Mouse (Mus musculus): Measurements from ENCODE around the gene Sfmbt2. TPM values are rescaled to one million over a fixed set of nuclear protein-coding genes. Genes with fewer than 3 reads are reported as not detected.
"Not testable (repeated sequence)": the region's sequence is repeated elsewhere in the genome, so short reads cannot be mapped to it uniquely, and the experiment has no call there.

Gene Sfmbt2
- total RNA-seq (2022): under 1 TPM in 2 of 4 experiments, not detected in 2; 0.08 to 0.20 TPM

DNA sequence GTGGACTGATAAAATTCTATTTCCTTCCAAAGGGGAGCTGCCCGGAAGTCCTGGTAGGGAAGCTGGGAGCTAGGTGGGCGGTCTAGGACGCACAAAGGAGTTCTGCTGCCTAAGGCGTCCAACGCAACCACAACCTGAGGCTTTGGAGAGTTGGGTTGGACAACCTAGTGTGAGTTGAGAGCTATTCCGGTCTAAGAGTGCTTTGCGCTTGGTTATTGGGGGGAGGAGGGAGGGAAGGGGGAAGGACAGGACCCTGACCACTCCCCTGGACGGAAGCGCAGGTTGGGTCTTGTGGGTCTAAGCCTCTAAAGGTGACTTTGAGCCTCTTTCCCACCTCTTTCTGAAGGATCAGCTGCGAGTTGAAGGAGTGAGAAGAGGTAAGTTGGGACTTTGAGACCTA, at the start of gene Sfmbt2:
TSS of gene Sfmbt2 (plus strand) at position 335 of the 400 bp plus-strand sequence.
- no peak for DNase-seq (ENCODE audit: low spot score in 2 of 2)

DNA sequence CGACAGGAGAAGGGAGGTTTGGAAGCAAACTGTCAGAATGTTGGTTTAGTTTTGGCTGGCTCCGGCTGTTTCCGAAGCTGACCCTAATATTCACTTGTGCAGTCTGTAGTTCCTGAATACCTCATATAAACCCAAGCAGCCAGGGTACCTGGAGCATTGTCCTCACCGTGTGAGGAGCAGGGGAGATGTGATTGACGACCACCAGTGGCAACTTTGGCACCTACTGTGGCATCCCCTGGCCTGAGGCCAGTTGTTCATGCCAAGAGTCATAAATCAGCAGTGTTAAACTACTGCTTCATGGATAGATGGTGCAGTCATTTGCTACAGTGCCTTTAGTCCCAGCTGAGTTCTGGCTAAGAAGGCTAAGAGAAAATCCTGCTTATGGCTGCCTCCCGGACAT, 49.2 kb upstream of the Sfmbt2 start:
- no peak for DNase-seq (ENCODE audit: low spot score in 2 of 2)

DNA sequence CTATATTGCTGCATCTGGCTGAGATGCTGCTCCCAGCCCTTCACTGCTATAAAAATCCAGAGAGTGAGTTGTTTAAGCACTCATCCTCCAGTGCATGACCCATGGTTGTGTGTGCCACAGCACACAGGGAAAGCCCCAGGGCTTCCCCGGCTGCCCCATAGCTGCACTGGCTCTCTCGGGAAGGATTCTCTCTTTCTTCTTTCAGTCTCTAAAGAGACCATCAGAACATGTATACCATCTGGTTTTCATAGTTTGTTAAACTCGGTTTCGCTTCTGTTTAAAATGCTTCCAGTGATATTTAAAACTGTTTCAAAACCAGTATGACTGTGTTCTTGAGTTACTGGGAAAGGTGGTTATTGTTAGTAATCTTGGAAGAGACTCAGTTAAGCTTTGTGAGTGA, 47.1 kb upstream of the Sfmbt2 start:
- DNase-seq (ENCODE audit: low spot score in 2 of 2): no peak

DNA sequence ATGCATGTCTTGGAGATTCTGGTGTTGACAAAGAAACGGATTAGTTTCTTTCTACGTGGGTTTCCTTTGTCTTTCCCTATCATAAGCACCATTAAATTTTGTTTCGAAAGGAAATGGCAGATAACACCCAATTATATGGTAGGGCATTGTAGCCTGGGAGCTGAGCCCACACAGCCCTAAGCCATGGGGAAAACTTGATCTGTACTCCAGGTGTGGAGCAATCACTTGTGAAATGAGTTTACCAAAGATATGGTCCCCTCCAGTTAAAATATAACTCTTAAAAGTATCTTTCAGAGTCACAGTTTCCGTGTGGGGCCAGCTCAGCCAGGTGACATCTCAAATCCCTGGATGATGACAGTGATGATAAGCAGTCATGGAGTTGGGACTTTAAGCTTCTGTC, 45.3 kb upstream of the Sfmbt2 start:
- no peak for DNase-seq (ENCODE audit: low spot score in 2 of 2)

DNA sequence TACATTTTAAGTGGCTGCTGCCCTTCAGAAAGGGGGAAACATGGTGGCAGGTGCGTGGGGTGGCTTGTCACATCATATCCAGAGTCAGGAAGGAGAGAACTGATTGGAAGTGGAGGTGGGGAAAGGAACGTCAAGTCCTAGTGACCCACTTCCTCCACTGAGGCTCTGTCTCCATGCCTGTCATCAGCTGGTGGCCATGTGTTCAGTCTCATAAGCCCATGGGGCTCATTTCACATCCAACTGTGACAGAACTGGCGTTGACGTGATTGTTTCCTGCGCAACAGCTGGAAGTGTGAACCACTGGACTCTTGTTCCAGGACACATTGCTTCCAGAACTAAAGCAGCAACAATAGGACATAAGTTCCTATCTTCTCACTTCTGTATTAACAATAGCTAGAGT, 40.1 kb upstream of the Sfmbt2 start:
- DNase-seq (ENCODE audit: low spot score in 2 of 2): no peak

DNA sequence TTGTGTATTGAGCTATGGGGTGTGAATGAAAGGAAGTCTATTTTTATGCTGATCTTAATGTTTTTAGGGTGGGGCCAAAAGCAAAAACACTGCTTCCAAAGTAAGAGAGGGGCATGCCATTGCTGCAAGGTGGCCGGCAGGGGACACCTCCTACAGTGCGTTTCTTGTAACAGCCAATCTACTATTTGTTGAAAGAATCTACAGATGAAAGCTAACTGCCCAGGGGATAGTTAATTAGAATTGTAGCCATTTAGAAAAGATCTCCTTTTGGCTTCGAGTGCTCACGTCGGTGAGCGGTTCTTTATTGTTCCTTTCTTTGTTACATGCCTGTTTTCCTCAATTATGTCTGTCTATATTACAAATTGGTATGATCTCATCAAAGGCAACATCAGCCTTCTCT, 36.0 kb upstream of the Sfmbt2 start:
- DNase-seq (ENCODE audit: low spot score in 2 of 2): no peak

DNA sequence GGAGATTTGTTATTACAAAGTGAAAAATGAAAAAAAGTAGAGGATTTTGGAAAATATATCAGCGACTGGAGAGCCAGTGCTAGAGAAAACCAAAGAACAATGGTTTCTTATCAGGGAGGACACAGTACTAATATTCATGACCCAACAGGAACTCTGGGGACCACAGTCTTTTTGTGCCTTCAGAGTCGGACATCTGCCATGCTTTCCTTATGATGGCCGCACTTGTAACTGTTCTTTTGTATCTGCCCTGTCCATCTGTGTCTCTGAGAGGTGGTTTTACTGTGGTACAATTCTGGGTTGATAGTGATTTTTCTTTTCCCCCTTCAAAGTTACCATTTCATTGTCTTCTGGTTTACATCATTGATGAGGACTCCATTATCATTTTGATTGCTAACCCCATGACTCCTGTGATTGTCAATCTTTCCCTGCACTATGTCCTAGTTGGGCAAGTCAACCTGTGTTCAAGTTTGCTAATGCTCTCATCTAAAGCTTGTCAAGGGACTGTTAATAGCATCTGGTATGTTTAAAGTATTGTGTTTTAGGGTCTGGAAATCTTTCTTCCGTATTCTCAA, 35.2 kb upstream of the Sfmbt2 start:
- DNase-seq (ENCODE audit: low spot score in 2 of 2): no peak

DNA sequence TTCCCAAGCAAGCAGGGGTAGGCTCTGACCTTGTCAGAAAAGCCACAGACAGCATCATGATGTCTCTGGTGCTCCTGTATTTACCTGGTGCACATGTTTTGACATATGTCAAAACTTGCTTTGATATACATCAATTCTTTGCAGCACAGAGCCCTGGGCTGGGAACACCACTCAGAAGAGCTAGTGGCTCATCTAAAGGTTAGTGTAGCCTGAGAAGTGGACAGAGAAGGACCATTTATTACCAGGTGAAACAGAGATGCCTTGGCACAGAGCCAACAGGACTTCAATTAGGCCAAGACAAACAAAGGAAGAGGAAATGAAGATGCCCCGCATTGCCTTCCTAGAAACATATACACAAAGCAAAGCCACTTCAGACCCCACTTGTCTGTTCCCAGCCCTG, 30.3 kb upstream of the Sfmbt2 start:
- DNase-seq (ENCODE audit: low spot score in 2 of 2): no peak

DNA sequence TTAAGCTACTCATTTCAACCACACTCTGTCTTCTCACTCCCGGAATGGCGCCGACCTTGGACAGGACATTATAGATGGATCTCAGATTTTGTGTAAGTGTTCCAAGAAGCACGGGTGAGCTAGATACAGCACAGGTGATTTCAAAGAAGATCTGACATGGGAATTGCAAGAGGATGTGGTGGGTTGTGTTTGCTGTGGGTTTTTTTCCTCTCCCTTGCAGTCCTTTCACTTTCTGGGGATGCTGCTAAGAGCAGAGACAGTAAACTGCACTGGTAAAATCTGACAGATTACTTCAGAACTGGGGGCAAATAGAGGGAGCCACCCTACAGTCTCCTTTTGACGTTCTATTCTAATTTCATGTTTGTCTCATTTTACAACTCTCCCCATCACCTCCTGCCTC, 26.8 kb upstream of the Sfmbt2 start:
- no peak for DNase-seq (ENCODE audit: low spot score in 2 of 2)

DNA sequence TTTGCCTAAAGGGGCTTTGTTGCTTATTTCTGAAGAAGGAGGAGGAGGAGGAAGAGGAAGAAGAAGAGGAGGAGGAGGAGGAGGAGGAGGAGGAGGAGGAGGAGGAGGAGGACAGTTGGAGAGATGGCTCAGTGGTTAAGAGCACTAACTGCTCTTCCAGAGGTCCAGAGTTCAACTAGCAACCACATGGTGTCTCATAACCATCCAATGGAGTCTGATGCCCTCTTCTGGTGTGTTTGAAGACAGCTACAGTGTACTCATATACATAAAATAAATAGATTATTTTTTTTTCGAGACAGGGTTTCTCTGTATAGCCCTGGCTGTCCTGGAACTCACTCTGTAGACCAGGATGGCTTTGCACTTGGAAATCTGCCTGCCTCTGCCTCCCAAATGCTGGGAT, 26.2 kb upstream of the Sfmbt2 start:
- DNase-seq (ENCODE audit: low spot score in 2 of 2): not testable (repeated sequence)

DNA sequence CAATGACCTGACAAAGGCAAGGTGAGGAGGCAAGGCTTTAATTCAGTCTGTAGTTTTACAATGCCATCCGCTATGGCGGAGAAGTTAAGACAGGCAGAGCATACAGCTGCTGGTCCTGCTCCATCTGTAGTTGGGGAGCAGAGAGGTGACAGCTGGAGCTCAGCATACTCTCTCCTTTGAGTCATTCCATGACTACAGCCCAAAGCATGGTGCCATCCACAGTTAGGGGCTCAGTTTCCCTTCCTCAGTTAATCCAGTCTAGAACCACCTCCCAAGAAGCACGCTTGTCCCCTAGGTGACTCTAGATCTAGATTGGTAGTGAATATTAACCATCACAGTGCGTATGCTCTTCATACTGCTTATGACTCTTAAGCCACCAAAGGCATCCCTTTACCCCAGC, 23.1 kb upstream of the Sfmbt2 start:
- DNase-seq (ENCODE audit: low spot score in 2 of 2): no peak

DNA sequence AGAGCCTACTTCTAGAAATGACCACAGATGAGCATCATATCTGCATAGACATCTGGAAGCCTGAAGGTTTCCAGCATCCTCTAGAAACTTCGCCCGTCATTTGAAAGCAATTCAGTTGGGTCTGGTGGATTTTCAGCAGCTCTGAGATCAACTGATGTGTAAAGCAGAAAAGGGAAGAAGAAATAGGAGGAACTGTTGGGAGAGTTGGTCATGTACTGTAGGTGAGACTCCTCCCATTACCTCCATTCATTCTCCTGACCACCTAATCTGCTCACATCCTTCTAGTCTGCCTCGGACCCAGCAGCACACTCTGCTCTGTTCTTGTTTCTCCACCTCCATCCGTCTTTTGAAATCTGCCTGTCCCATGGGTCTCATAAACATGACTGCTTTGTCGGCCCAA, 22.3 kb upstream of the Sfmbt2 start:
- no peak for DNase-seq (ENCODE audit: low spot score in 2 of 2)

DNA sequence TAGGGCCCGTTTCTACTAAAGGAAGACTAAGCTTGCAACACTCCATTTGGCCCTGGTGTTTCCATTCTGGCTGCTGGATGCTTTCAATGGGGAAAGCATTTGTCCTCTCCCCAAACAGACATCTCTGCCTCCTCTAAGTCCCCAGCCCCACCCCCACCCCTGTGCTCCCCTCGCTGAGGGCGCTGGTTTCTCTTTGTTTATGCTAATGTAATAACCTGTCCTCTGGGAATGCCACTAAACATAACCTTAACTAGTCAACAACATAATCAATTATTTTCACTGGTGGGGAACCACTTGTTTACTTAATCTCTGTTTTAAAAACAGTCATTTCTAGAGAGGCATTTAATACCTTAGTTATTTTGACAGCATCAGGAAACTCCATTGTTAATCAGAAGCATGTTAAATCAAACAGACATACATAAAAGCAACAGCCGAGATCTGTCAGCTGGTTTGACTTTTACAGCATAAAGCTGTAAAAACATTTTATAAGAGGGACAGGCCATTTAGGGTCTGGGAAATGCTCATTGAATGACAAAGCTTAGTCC, 20.0 kb upstream of the Sfmbt2 start:
- no peak for DNase-seq (ENCODE audit: low spot score in 2 of 2)

DNA sequence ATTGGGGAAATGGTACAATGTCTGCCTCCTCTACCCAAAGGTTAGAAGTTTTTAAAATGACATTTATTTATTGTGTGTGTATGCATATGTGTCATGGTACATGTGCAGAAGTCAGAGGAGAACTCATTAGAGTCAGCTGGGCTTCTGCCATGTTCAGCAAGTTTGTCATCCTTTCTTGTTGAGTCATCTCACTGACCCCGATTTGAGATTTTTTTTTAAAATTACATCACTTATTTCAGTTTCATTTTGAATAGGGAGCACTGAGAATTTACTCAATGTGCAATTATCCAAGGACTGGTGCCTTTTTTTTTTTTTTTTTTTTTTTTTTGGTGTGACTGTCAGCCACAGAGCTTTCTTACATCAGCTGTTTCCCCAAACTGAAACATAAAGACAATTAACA, 19.2 kb upstream of the Sfmbt2 start:
- DNase-seq (ENCODE audit: low spot score in 2 of 2): no peak

DNA sequence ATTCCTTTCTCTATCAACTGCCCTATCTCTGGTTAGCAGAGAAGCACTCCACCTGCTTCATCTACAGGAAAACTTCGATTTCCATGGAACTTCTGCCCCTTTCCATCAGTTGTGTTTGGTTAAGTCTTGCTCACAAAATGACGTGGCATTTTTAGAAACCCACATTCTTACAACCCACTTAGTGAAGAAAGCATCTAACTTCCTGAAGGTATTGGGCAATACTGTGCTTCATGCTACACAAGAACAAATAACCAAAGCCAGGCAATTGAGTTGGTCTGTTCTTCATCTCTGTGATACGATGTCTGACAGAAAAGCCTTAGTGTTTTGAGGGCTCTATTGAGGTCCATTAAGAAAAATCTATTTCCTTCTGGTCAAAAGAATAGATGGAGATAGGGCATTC, 17.4 kb upstream of the Sfmbt2 start:
- DNase-seq (ENCODE audit: low spot score in 2 of 2): no peak

DNA sequence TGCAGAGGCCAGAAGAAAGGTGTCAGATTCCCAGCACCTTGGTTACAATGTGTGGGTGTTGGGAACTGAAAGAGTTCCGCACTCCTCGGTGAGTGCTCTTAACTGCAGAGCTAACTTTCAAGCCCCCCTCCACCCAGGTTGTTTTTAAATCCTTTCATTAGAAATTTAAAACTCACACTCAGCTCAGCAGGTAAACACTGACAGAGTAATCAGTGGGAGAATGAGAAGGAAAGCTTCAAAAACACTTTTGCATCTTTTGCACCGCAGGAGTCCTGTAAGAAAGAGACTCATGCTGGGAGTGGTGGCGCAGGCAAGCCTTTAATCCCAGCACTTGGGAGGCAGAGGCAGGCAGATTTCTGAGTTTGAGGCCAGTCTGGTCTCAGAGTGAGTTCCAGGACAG, 16.4 kb upstream of the Sfmbt2 start:
- DNase-seq (ENCODE audit: low spot score in 2 of 2): no peak

DNA sequence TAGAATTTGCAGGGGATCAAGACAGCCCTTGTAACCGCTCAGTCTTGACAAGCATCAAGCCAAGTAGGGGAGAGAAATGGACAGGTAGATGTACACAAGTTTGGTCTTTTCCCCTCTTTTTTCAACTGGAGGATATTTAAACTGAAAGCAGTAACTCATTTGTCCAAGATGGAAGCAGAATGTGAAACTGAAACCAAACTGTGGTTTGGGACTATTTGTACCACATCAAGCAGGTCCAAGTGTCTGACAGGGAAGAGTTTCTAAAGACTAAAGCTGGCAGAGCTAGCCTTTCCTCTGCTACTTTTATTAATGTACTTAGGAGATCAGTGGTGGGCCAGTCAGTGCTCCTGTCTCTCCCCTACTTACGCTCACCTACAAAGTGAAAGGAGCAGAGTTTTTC, 10.4 kb upstream of the Sfmbt2 start:
- no peak for DNase-seq (ENCODE audit: low spot score in 2 of 2)

DNA sequence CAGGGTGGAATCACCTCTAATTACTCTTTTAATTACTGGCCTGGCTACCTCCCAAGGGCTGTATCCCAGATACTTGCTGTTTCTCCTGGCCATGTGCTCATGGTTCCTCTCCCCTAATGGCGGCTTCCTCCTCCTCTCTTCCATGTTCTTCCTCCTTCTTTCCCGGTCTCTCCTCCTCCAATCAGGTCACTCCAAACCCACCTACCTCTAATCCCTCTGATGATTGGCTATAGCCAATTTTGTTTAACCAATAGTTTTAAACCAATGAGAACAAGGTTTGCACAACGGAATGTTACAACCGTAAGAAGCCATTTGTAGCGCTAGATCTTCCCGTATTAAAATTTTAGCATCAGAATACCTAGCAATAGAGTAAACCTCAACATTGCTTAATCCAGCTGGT, 5.2 kb upstream of the Sfmbt2 start:
- no peak for DNase-seq (ENCODE audit: low spot score in 2 of 2)

DNA sequence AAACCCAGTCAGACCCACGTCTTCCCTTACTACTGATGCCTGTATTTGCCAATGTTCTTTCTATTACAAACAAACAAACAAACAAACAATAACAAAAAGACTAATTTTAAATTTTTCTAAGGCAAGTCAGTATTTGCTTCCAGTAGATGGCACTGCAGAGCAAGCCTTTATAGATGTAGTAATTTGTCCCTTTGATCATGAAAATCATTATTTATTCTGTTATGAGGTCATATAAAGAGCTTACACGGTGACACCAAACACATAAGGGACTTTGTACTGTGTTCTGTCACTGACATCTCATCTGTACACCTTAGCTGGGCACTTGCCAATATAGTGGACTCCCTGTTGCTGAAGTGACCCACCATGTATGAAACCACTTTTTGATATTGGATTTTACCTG, 4.0 kb upstream of the Sfmbt2 start:
- DNase-seq (ENCODE audit: low spot score in 2 of 2): no peak

DNA sequence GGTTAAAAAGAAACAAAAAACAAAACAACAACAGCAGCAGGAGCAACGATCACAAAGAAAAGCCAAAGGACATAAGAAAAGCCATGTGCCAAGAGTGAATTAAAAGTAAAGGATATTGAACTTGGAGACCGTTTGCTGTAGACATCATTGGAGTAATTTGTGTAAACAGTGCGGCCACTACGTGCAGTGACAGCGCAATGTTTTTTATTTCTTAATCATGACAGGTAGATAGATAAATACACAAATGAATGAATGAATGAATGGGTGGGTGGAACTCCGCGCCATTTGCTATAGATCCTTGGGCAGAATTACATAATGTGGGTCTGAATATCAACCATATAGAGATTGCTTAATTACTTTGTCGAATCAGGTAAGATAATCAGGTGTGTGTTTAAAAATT, 634 bp upstream of the Sfmbt2 start:
- no peak for DNase-seq (ENCODE audit: low spot score in 2 of 2)

DNA sequence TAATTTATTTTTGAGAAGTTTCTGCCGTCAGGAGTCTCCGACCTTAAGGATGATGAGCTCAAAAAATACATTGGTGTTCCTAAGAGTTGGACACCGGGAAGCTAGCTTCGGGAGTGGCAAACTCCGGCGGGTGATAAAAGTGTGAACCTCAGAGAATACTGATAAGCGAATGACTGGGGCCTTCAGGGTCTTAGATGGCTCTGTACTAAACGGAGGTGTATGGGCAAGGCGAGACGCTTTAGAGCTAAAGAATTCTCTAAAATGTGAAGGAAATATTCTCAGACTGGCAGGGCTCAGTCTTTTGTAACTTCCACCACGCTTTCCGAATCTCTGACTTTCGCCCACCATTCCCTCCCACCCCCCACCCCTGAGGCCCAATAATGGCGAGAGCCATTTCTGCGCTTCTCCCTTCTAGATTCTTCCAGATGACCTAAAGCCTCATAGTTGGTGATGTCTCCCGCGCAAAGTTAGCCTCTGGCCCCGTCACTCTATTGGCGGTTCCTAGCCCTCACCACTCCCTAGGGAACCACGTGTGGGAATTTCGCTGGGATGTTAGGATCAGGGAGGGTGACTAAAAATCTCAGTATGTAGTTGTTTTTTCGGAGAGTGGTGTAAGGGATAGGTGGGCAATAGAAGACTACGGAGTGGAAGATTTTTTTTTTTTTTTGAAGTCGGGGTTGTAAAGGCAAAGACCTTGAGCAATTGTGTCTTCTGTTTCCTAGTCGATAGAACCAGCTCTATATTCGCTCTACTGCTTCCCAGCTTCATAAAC, 563 bp downstream of the Sfmbt2 start:
- no peak for DNase-seq (ENCODE audit: low spot score in 2 of 2)

DNA sequence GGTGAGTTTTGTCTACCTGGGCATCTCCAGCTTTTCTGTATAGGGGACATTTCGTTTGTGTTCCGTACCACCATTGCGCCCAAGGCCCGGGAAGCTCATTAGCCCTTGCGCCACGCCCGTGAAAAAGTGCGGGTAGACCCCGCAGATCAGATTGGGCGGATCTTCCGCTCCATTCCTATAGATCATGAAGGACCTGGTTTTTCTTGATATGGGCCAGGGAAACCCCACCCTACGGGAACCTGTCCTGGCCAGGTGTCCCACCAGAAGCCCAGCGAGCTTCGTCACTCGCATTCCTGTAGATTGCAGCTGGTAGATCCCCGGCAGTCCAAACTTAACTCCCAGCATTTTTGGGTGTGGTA, 1.1 kb downstream of the Sfmbt2 start:
- no peak for DNase-seq (ENCODE audit: low spot score in 2 of 2)

DNA sequence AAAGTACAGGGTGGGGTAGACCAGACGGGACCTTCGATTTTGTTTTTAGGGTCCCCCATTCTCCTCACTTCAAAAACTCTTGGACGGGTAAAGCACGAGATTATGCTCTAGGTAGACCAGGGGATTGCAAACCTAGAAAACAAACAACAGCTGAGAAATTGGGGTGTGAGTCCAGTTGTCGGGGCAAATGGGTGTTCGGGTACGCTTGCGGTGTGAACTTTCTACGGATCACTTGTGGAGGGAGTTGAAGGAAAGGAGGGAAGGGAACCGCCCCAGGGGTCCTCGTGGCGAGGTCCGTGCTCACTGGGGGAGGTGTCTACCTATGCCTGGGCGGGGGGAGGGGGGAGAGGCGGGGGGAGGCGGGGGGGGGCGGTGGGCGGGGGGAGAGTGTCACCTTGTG, 1.6 kb downstream of the Sfmbt2 start:
- DNase-seq (ENCODE audit: low spot score in 2 of 2): no peak
